8 mouse cellular contexts compared by ENCODE assay signal in genomic region chr6:86086851-86087571, GRCm38 (mm10). TPM values are rescaled to one million over a fixed set of nuclear protein-coding genes. Genes with fewer than 3 reads are reported as not detected.
A peak's percentile ranks its signal among the peaks of the same experiment; 100 is the strongest.
DNase-seq lines count a peak whose midpoint lies in the region; ATAC-seq and TF ChIP-seq lines count a peak whose summit lies in the region.
"Had no signal": no experiment of that assay in that cellular context is flagged by ENCODE, and none has a peak within 500 bp of the region (broad histone marks: within the 10 kb centered on the region; RNA-seq: fewer than 3 reads in every experiment).

No protein-coding gene starts in this region.

- H3K4me2 ChIP-seq in neural tube, embryonic 11.5 days (ENCODE audit: low read depth): no peak overlapping the region
- H3K4me2 ChIP-seq: neural tube, embryonic 12.5 days had no signal

- ATAC-seq in neural tube, embryonic 11.5 days (ENCODE audit: insufficient read depth, low FRiP score, low TSS enrichment): no peak
- no peak for ATAC-seq in erythroblast, adult 5-6 weeks (replicated peaks; ENCODE audit: low FRiP score, poor library complexity, severe bottlenecking)
- no peak for ATAC-seq in CD4-positive, CD25-positive, alpha-beta regulatory T cell, adult 4 months

- no peak overlapping the region for H3K4me3 ChIP-seq in neural tube, embryonic 11.5 days (ENCODE audit: low read depth, low read length)
- H3K4me3 ChIP-seq in olfactory bulb, adult 2 months (ENCODE audit: insufficient read depth, low read depth, low read length): no peak overlapping the region
- H3K4me3 ChIP-seq: neural tube, embryonic 12.5 days had no signal

- peak overlapping the region; percentile 4; the same call in 1 of the 2 replicates for H3K9ac ChIP-seq in neural tube, embryonic 11.5 days (ENCODE audit: low read length)
- H3K9ac ChIP-seq: neural tube, embryonic 12.5 days had no signal

- no peaks in the 10 kb centered on the region for H3K4me1 ChIP-seq in neural tube, embryonic 11.5 days (ENCODE audit: control insufficient read depth, insufficient read depth, low read length)
- H3K4me1 ChIP-seq in olfactory bulb, adult 2 months (ENCODE audit: control insufficient read depth, insufficient read depth, low read length): peaks cover 33% of the 10 kb centered on the region
- H3K4me1 ChIP-seq: neural tube, embryonic 12.5 days had no signal

- no peaks in the 10 kb centered on the region for H3K27me3 ChIP-seq in neural tube, embryonic 11.5 days (ENCODE audit: control insufficient read depth, insufficient read depth, low read length)
- H3K27me3 ChIP-seq: neural tube, embryonic 12.5 days had no signal

- TF ChIP-seq POLR2A in olfactory bulb, adult 2 months (IDR thresholded peaks at IDR 0.05; ENCODE audit: insufficient read depth, low read depth, low read length): no peak

- no peak overlapping the region for H3K27ac ChIP-seq in neural tube, embryonic 11.5 days (ENCODE audit: low read depth, low read length)
- peak overlapping the region; percentile 96 for H3K27ac ChIP-seq in olfactory bulb, adult 2 months (ENCODE audit: insufficient read depth, low read depth, low read length)
- H3K27ac ChIP-seq: neural tube, embryonic 12.5 days had no signal

- no peak for DNase-seq in neural tube, embryonic 11.5 days (ENCODE audit: low spot score)
- no peak for DNase-seq in neural tube, embryonic 10.5 days (ENCODE audit: extremely low spot score, low spot score)
- DNase-seq in frontal cortex, postnatal 25 days (ENCODE audit: low spot score in 2 of 2): peak; percentile 56 to 80
- DNase-seq in layer of hippocampus, adult 9-10 months (ENCODE audit: low spot score): peak; percentile 77

- WGBS in neural tube, embryonic 11.5 days: 76% methylated on average over 9 of the region's 9 CpGs
- WGBS in olfactory bulb, adult 2 months: 22% methylated on average over 9 of the region's 9 CpGs

- no peaks in the 10 kb centered on the region for H3K9me3 ChIP-seq in neural tube, embryonic 11.5 days (ENCODE audit: control insufficient read depth, low read length)
- H3K9me3 ChIP-seq: neural tube, embryonic 12.5 days had no signal

- no peak for TF ChIP-seq CTCF in olfactory bulb, adult 2 months (IDR thresholded peaks at IDR 0.05; ENCODE audit: insufficient read depth, low read depth, low read length)

- H3K36me3 ChIP-seq in neural tube, embryonic 11.5 days (ENCODE audit: control insufficient read depth, insufficient read depth, low read length): no peaks in the 10 kb centered on the region

RNA-seq across cellular contexts. Expression of gene Add2, which starts 58.5 kb away (rescaled TPM):
- polyA plus RNA-seq in neural tube, embryonic 11.5 days (2014; fragmentation: Nextera tagmentation; extraction: Ambion mirVana): 65.8 and 67.0 TPM in 2 replicates
- 39.6 TPM in 1 of 2 replicates, not detected in the other for polyA plus RNA-seq in olfactory bulb, adult 2 months (2012; ENCODE audit: insufficient read depth, insufficient read length, low replicate concordance, missing spikeins)
- 126 and 151 TPM in 2 replicates for total RNA-seq in erythroblast, adult 5-6 weeks (2015; ENCODE audit: low replicate concordance)
- 256 and 310 TPM in 2 replicates for total RNA-seq in erythroblast, adult 5-6 weeks (2017; ENCODE audit: low replicate concordance)
- not detected for polyA plus RNA-seq in CD4-positive, CD25-positive, alpha-beta regulatory T cell, adult 4 months (2017; shearing (Covaris generic))

Comparison
In these comparisons a context has a peak if more than half of its experiments do, and no peak if none do; other contexts are left out.
1. DNase-seq: peak in frontal cortex, postnatal 25 days (2 of 2) and layer of hippocampus, adult 9-10 months (single experiment); none in neural tube, embryonic 11.5 days (single experiment) and neural tube, embryonic 10.5 days (single experiment).
2. RNA of gene Add2, which starts 58.5 kb away (polyA plus RNA-seq): 65.8 to 67.0 TPM in neural tube, embryonic 11.5 days and 39.6 TPM in olfactory bulb, adult 2 months; not detected in CD4-positive, CD25-positive, alpha-beta regulatory T cell, adult 4 months; every median in the first group is over 10 times any median in the second.